Mouse (Mus musculus): ENCODE results near the gene Mocs2.

Gene Mocs2

DNA sequence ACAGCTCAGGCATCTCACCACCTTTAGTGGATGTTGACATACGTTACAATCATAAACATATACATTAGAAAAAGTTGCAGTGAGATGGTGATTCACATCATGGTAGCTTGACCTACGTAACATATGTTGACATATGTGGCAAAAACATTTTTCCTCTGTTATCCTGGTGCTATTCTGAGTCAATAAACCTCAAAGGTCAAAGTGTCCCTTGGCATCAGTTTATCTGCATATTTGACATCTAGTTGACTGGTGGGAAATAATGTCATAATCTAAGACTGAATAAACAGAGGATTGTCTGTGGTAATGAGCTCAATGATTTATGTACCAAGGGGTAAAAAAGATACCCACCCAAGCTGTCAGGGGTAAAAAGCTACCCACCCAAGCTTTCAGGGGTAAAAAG lies 35.1 kb downstream of the Mocs2 start:
- DNase-seq (ENCODE audit: extremely low spot score, low spot score) = no peak

DNA sequence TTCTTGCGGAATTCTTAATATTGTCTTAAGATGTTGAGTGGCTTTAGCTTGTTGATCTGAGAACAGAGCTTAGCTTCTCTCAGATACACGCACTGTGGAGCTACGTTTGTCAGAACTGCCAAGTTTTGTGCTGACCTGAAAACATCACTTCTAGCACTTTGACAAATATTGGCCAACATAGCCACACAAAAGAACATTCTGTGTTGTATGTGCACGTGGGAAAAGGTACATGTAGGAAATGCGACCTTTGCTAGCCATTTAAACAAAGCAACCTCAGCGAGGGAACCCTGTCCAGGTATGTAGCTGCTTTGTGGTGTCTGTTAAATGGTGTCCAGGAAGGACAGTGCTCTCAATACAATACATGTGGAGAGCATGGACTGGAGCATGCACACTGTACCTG lies 36.0 kb downstream of the Mocs2 start:
- DNase-seq (ENCODE audit: extremely low spot score, low spot score) = no peak

DNA sequence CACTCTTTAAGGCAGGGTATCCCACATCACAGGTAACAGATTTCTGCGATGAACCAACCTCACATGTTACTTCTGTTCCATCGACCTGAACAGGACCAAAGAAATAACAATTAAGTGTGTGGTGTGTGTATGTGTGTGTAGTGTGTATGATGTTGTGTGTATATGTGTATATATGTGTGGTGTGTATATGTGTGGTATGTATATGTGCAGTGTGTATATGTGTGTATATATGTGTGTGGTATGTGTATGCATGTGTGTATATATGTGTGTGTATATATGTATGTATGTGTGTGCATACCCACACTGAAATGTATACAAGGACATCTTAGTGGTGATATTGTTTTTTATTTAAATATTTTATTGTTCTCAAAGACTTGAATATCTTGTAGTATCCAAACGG lies 36.4 kb downstream of the Mocs2 start:
- no peak for DNase-seq (ENCODE audit: extremely low spot score, low spot score)

DNA sequence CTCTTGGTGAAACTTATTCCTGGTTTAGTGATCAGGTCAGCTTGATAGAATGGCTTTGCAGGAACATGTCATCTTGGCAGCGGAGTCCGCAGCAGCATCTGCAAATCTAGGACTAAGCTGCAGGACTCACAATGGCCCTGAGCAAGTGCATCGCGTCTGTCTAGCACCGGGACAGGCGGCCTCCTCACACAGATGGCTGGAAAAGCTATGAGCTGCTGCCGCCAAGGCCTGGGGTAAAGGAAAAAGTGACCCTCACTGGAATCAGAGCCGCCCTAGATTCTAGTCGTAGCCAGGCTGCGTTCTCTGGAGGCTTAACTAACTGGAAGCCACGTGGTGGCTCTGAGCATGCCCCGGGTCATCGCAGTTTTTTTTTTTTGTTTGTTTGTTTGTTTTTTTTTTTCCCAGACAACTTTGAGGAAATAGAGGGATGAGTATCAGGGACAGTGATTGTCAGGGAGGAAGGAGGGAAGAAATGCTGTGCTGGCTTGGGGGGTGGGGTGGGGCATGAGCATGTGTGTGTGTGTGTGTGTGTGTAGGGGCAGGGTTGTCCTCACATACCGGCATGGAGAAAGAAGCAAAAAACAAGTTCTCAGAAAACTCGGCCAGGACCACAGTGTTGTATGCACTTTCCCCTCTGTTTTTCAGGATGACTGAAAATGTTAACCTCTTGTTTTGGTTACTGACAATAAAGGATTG lies 37.7 kb downstream of the Mocs2 start:
- no peak for DNase-seq (ENCODE audit: extremely low spot score, low spot score)

DNA sequence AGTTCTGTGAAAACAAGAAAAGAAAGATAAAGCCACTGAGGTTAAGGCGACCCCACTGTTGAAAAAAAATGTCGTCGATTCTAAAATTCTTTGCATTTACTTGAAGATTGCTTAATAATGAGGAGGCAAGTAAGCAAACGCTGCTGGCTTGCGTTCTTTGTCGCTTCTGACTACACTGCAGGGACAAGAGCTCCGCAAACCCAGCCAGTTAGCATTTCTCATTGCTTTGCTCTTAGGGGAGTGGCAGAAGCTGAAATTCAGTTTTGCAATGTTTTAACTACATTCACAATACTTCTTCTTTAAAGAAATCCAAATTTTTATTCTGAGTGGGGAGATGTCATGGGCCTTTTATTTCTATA lies 38.2 kb downstream of the Mocs2 start:
- DNase-seq (ENCODE audit: extremely low spot score, low spot score) = no peak

DNA sequence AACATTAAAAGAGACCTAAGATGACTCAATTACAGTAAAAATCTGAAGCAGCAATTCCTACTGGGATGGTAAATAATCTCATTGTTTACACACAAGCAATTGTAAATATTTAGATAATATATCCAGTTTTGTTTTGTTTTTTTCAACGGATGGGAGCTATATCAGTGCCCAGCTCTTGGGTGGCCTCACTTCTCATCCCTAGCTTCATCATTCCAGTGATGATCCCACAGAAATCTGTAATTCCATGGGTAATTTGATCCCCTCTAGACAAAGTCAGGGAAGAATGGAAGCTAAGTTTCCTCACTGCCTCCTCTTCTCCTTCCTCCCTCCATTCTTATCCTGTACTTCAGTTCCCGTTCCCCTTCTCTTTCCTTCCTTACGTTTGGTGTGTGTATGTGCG lies 39.5 kb downstream of the Mocs2 start:
- DNase-seq (ENCODE audit: extremely low spot score, low spot score) = no peak

DNA sequence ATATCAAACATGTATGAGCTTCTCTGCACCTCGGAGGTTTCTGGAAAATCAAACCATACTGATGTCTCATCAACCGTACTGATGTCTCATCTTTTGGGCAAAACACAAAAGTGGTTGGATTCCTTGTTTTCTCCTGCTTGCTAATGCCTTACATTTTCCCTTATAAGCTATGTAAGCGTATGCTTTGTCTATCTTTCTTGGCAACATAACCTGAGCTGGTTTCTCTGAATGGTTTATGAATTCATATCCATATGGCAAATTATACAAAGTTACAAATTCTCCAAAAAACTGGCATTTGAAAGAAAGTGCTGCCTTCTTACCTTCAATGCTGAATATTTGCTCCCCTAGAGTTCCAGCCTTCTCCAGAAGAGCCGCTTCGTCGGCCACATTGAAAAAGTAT lies 56.7 kb downstream of the Mocs2 start:
- no peak for DNase-seq (ENCODE audit: extremely low spot score, low spot score)

DNA sequence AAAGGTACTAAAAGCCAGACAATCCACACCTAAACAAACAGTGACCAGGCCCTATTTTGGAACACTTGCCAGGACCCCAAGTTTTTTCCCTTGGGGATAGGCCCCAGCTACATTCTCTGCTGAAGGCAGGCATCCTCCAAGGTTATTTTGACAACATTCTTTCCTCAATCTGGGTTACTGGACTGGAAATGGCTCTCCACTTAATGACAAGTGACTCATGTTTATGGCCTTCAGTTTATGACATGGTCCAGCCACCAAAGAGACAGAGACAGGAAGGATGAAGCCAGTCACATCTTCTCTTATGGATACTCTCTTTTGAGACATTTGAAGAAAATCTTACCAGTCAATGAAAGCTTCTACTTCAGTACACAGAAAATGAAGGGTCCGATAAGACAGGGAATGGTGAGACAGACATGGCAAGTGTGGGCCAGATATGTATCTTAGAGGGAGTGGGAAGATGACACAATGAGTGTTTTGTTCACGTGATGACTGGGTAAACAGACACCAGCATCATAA lies 58.0 kb downstream of the Mocs2 start:
- no peak for DNase-seq (ENCODE audit: extremely low spot score, low spot score)

DNA sequence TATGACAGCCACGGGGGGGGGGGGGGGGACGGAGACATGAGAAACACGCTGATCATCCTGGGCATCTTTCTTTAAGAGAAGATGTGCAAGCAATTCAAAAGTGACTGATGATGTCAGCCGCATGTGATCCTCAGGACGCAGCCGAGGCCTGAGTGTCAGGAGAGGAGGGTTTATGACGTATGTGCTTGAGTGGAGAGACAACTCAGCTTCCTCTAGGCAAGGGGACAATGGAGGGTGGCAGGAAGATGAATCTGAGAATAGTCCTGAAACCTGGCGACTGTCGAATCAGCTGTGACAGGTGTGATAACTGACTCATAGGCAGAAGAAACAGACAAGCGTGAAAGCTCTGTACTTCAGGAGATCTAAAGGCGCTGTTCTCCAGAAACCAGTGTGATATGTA lies 60.6 kb downstream of the Mocs2 start:
- DNase-seq (ENCODE audit: extremely low spot score, low spot score) = no peak

Measured in neural tube, embryonic 10.5 days (tissue).